Mouse (Mus musculus): ENCODE data around the gene Tctex1d4.

DNA sequence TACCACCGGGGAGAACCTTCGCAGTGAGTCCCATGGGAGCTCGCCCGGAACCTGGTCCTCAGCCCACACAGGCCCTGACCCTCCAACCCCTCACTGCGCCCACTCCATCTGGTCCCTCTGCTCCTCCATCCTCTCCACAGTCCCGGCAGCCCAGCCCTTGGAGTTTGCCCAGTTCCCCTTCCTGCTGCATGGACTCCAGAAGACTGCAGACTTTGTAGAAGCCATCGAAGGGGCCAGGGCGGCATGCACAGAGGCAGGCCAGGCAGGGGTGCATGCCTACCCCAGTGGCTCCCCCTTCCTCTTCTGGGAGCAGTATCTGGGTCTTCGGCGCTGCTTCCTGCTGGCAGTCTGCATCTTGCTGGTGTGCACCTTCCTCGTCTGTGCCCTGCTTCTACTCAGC is 15.6 kb upstream of the Tctex1d4 start:
- TF ChIP-seq CTCF (IDR thresholded peaks at IDR 0.05; ENCODE audit: insufficient read depth, low read length) (no peak), POLR2A (IDR thresholded peaks at IDR 0.05; ENCODE audit: borderline replicate concordance, extremely low read depth, low read depth, low read length) (no peak)
